Mouse (Mus musculus) brain, adult 2 months (tissue): Measurements from ENCODE around the gene Aldh5a1.

ENCODE experiments used
- DNase-seq: peaks from one replicate; pipeline ENCODE4 v3.0.0; 2011; ENCODE audit warnings: low read depth, low spot score

Gene Aldh5a1

DNA sequence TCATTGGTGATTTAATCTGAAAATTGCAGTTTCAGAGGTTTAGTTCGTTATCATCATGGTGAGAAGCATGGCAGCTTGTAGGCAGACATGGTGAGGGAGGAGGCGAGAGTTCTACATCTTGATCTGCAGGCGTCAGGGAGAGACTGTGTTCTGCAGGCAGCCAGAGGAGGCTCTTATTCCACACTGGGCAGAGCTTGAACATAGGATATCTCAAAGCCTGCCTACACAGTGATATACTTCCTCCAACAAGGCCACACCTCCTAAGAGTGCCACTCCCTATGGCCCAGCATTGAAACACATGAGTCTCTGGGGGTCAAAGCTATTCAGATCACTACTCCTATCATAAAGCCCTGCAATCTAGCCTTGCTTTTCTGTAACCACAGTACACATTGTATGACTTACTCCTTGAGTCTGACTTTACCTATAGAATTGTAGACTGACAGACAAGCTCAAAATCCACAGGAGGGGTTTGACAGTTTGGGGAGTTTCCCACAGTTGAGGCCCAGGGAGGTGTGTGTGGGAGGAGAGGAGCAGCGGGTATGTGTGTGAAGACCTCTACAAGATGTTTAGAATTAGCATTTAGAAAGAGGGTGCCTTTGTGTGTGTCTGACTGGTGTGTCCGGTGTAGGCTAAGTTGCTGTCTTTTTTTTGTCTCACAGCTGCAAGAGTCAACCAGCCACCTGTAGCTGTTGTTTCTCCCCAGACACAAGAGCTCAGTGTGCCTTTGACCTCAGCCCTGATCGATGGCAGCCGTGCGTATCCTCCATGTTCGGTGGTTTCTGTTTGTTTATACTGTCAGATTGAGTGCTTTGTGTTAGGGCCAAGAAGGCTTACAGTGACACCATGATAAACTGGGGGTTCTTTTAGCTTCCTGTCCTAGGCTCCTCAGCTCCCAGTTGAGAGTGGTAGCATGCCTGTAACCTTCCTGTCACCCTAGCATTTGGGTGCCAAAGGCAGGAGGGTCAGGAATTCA, 70.7 kb downstream of the Aldh5a1 start:
- DNase-seq: peak; percentile 19

- peak; percentile 76 for DNase-seq
Measured at GRCm38 (mm10) chr13:24862520-24862919, 74.9 kb downstream of the Aldh5a1 start.

DNA sequence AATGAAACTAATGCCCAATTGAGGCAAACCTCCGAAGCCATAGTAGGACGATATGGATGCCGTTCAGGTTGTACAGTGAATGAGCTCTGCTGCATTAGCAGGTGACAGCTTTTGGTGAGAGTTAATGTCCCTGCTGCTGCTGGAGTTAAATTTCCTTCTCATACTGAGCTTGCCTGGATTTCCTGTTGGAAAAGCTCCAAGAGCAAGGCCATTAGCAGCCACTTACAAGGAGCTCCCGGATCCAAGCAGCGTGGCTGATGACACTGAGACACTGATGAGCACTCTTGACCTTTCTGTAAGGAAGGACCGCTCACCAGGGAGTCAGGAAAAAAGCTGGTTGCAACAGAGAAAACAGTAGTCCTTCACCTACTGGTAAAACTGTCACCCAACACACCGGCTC, 75.4 kb downstream of the Aldh5a1 start:
- peak; percentile 11 for DNase-seq

DNA sequence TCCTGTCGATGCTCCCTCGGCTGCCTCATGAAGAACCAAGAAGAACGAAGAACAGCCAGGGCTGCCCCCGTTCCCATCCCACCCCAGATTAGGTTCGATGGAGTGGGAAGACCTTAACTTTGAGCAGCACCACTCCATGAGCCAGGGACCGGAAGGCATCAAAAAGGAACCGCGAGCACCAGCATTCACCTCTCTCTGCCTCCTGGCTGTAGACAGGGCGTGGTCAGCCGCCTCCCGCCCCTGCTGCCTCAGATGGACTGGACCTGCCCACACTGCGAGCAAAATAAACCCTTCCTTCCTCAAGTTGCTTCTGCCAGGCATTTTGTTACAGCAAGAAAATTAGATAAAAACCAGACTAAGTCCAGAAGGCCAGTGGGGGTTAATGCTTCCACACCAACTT, 76.4 kb downstream of the Aldh5a1 start:
- no peak for DNase-seq

GRCm38 (mm10) chr13:24859115-24859514, 78.3 kb downstream of the Aldh5a1 start:
- DNase-seq: no peak
